Mouse (Mus musculus) lung, postnatal 25 days (tissue): ENCODE data around the gene Cym.

Experiments used
- DNase-seq: peaks from one replicate; pipeline ENCODE4 v3.0.0; 2022; ENCODE audit warnings: low spot score

Cym gene

DNA sequence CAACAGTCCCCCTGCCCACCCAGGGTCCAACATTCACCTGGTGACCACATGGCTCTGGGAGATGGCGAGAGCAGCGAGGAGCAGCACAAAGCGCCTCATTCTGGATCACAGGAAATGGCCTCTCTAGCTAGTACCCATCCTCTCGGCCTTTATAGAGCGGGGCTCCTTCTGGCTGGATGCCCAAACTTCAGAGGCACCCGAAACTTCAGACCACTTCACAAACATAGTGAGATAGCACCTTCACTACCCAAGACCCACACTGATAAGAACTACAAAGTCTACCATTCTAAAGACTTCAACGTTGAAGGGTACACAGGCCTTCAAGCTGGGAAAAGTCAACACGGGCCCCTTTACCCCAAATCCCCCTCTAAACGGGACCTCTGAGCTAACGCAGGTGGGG lies at the start of gene Cym:
Gene Cym, minus strand, starts transcription at position 125 of the 400 bp plus-strand sequence.
- DNase-seq: no peak

DNA sequence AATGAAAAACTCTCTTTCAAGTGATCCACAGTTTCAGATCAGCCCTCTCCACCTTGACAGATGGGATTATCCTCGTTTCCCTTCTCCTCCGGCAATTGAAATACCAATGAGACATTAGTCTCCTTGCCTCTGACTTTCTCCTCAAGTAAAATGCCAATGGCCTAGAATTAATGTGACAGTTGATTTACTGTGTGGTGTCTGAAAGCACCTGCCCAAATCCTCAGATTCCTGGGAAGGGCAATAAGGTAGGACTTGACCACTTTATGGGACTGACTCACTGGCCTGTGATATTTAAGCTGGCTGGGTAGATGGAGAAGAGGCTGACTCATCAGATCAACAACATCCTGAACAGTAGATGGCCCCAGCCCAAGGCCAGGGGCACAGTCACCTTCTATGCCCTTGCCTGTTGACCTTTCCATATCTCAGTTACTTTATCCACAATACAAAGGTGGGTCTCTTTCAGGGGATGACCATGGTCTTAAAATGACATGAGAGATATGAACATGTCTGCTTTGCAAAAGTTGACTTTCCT lies 45.3 kb upstream of the Cym start:
- no peak for DNase-seq

DNA sequence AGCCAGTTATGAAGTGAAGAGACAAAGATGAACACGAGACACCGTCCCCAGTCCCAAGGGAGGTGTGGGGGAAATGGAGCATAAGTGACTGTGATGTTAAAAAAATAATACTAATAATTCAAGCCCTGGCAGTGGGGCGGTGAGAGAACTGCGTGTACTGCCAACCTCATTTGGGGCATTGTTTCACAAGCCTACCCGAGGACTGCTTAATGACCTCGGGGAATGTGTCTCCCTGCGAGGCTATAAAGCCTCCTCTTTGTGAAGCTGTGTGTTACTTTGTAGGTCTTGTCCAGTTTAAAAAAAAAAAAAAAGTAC lies 40.3 kb upstream of the Cym start:
- DNase-seq: peak; percentile 48

DNA sequence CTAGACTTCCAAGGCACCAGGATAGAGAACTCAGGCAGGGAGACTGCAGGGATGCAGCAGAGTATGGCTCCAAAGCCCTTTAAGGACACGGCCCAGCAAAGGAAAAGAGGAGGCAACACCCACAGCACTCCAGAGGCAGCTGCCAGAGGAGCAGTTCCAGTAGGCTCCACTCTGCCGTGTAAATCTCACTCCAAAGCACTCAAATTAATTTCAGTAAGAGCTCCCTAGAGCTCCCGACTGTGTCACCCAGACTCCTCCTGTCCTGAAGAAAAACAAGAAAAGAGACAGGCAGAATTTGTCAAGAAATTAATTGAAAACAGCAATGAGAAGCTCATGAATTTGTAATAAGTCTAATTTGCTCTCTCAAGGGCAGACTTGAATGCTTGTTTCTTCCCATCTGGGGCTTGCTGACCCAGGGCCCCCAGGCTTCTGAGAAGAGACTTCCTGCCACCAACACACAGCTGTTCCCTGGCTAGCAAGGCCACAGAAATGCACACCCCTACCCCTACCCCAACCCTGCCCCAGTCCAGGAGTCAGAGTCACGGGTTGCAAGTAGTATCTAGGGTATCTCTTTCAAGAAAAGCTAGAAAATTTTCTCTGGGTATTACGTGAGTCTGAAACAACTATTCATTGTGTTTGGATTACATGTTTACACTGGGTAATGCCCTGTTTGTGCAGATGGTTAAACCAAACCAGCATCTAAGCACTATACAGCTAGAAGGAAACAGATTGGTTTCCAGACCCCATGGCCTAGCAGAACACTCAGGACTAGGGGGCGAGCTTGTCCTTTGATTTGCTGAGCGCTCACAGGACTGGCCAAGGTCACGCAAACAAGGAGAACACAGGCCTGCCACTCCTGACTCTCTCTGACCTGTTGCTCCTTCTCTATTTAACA lies 39.7 kb upstream of the Cym start:
- no peak for DNase-seq

DNA sequence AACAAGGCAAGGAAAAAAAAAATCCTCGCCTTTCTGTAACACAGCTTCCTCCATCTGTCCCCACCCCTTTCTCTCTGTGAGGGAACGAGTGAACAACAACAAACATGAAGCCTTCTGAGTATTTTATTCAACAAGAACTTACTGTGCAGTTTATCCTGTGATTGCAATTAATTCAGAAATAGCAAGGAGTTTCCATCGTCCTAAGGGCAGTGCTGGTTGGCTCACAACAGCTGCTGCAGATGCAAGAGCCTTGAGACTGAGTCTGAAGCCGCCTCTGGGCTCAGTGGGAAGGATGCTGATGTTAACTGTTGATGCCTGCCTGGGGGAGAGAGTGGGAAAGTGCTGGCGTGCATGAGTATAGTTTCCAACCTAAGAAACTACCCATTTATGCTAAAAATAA lies 36.4 kb upstream of the Cym start:
- DNase-seq: no peak

DNA sequence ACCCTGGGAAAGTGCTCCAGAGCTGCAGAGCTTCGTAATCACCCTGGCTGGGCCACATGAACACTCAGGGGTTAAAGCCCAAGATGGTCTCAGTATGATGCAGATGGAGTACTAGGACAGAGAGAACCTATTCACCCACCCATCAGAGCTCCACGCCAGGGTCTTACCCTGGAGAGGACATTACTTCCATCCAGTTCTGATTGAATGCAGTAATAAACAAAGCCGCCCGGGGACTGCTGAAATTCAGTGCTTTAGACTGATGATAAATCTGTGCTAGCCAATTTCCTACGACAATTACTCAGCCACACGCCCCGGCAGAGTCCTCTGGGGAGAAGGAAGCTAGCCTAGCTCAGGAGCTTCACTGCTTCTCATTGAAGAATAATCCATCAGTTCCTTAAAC lies 35.2 kb upstream of the Cym start:
- DNase-seq: no peak

DNA sequence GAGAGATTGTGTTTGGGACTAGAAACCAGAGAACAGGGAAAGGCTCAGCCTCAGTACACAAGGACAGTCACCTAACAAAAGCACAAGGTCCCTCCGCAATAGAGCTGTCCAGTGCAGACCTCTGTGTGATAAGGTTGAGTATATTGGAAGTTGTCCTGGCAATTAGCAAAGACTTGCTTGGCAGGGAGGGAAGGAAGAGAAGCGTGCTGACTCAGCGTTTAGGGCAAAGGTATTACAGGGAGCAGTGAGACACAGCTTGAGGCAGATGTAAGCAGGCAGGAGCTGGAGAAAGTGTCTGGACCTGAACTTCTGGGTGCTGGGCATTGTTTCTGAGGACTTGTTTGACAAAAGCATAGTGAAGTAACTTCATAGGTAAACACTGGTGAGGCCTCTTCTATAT lies 34.5 kb upstream of the Cym start:
- no peak for DNase-seq

DNA sequence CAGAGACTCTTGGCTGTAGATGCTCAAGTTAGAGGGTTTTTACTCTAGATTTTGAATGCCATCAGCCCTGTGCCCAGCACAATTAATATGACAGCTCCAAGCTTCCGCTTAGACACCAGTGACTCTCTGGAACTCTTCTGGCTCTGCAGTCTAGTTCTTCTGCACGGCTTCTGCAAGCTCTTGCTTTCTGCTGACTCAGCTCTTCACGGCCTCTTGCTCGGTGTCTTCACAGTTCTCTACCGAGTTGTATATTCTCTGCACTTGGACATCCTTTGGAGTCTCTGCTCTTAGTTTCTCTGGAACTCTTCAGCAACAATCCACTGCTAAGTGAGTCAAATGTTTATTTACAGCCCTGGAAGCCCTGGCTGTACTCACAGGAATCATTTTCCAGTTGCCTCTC lies 32.4 kb upstream of the Cym start:
- DNase-seq: no peak

DNA sequence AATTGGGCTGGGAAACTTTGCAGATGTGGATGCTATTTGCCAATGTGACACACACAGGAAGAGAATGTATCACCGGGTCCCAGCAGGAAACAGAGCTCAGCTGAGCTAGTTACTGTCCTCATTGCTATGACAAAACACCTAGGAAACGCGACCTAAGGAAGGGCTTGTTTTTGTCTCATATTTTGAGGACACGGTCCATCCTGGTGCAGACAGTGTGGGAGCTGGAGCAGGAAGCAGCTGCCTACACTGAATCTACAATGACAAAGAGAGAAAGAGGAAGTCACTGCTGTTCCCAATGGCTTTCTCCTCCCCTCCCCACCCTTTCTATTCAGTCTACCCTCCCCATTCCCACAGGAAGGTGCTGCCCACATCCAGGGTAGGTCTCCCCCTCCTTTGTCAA lies 30.5 kb upstream of the Cym start:
- DNase-seq: peak; percentile 46

DNA sequence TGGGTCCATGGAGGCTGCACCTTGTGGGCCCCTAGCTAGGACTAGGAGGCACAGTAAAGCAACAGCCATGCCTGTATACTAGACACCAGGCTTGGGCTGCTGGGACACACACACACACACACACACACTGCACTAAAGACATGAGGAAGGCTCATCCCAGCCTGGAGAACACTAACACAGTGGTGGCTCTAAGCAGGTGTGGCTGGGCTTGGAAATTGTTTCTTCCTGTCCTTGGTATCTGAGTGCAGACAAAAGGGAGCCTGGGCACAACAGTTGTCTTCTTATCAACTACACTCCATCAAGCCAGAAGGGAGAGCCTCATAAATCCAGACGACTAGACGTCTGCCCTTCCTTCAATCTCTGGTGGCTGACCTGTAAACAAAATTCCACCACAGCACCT lies 28.8 kb upstream of the Cym start:
- peak; percentile 33 for DNase-seq

DNA sequence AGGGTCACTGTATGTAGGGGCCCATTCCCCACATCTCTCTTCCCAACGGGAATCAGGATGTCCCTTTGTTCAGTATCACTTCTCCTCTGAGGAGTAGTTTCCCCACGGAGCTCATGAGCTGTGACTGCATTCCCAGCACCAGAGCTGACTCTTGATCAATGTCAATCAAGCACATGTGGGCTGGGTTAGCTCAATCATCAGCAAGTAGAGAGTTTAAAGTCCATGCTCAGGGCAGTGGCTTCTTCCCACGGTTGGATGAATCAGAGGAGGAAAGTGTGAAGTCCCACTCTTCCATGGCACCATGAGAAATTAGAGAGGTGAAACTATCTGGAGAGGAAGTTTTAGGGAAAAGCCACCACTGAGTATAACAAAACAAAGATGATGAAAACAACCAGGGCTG lies 27.5 kb upstream of the Cym start:
- no peak for DNase-seq

DNA sequence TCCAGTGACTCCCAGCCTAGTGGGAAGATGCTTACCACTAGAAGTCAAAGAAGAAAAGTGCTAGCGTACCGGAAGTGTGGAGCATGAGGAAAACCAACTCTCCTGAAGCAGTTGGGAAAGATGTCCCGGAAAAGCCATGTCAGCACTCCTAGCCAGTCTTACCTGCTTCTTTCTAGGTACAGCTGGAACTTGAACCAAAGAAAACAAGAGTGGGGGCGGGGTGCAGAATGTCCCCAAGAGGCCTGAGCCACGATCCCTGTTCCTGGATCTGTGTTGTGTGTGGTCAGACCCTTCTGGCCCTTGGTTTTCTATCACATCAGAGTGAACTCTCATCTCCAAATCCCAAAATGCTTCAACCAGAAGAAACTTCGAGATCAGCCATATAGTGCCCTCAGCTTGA lies 25.3 kb upstream of the Cym start:
- no peak for DNase-seq

DNA sequence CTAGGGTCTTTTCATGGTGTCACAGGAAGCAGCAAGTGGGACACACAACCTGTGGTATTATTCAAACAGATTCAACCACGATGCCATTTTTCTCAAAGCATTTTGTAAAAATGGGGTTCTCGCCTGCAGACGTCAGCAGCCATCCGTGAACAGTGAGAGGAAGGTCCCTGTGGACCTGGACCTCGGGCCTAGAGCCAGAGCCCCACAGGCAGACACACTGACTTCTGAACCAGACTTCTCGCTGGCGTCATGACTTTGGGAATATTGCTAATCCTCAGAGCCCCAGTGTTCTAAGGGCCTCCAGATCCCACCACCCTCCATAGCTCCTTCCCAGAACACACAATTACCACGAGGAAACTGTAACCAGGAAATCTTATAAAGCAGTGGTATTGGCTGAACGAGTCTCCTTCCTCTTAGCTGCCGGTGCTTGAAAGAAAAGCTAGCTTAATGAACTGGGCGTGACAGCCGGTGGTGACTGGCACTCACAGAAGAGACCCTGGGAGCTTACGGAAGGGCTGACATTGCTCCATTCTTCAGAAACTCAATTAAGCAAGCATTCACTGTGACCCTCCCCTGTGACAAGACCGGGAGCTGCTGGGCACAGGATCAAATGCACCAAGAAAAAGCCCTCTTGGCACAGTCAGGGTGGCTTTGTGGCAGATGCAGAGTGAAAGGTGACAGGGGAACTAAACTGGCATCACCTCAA lies 20.0 kb upstream of the Cym start:
- DNase-seq: no peak

DNA sequence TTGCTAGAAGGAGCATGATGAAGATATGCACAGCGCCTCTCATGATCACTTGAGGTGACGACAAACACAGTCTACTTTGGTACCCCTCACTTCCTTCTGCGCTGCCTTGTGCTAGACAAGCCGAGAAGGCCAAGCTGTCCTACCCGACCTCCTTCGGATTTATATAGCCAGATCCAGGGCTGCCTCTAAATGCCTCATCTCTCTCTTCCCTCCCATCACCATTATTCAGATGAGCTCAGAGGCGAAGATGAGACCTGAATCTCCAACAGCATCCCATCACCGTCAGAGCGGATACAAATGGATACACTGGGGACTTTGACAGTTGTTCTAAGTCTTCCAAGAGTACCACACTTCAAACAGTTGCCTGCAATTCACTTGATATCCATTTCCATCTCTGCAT lies 18.1 kb upstream of the Cym start, which contains the start of gene Prok1:
Gene Prok1, minus strand, starts transcription at position 101 of the 400 bp plus-strand sequence.
- DNase-seq: no peak

DNA sequence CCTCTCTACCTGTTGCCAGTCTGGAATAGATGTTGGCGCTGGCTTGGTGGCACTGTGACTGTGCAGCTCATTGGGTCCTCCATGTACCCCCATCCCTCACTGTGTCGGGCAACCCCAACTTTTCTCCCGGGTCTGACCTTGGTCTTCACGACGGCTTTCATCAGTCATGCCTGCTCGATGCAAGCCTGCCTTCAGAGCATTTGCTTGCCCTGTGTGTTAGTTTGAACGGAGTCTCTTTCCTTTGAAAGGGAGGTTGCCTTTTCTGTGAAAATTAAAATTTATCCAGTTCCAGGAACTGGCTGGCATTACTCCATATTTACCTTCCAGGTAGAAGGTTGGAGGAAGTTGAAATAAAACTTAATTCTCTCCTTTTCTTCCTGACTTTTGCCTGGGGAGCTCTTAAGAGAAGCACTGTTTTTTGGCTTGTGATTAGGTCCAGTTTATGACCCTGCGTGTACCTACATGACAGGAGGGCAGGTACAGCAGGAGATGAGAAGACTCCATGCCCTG lies 17.0 kb upstream of the Cym start:
- no peak for DNase-seq

DNA sequence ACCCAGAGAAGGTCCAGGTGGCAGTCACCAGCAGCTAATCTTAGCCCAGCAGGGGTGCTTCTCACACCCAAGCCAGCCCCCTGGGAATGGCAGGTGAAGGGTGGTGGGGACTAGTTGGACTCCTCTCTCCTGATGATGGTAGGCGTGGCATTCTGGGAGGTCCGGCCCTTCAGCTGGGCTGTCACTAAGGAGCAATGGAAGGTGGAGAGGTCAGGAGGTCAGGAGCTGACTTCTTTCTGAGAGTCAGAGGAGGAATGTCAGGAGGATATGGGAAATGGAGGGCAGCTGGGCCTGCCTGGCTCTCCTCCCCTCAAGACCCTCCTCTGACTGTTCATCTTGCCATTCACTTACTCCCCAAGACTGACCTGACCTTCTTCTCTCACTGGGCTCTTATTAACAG lies 16.5 kb upstream of the Cym start:
- DNase-seq: no peak

DNA sequence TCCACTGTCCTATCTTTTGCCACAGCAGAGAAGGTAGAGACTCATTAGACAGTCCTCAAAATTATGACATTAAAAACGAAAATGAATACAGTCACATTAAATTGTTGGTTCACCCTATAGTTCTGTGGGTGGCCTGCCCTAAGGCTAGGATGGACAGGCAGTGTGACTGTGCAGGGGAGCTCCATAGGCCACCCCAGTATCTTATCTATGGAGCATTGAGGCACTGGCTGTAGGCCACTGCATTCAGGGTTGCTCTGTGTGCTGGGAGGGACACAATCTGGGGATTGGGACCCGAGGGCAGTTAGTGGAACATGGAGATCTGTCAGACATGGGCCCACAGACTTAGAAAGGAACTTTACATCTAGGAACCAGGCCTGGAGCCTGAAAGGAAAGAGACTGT lies 12.4 kb upstream of the Cym start:
- DNase-seq: no peak

DNA sequence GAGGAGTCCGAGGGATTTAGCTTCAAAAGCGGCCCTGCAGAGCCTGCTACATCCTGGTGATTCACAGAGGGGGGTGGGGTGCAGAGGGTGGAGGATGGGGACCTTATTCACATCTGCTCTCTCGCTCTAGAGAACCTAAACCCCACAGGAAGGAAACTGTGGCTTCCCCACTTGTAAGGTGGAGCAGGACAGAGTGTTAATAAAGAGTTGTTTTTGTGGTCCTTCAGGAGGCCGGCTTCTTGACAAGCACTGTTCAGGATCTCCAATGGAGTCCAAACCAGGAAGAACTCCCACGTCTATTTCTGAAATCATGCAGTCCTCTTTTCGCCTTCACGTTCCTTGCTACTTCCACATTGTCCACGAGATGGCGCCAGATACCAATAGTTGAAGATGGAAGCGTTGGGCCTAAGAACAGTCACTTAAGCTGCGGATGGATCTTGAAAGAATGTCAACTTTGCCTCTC lies 11.8 kb upstream of the Cym start:
- DNase-seq: peak; percentile 77

DNA sequence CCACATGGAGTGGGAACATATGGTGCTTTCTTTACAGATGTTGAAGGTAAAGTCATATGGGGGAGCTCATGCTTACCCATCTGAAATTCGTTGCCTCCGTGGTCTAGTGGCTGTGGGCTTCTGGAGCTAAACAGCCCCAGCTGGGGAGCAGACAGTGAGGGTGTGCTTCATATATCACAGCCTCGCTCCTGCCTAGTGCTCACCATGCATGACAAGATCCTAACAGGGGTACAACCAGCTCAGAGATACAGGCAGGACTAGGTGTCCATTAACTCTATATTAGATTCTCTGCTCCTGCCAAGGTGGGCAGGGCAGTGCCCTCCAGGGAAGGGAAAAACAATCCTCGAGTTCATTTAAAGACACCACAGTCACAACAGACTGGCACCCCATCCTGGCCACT lies 9.7 kb upstream of the Cym start:
- no peak for DNase-seq

DNA sequence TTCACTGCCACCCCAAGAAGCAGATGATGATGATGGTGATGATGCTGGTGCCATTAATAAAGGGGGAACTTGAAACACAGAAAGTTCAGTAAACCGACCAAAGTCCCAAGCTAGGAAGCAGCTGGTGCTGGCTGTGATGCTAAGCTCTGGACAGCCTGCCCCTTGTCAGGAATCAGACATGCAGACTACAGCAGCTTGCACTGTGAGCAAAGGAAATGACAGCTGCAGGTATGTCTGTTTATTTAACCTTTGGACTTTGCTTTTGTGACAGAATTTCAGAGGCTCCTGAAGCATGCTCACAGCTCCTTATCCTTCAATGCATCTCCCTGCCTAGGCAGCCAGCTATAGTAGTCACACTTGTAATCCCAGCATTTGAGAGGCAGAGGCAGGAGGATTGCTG lies 9.0 kb upstream of the Cym start, which contains the start of gene A630076J17Rik:
Gene A630076J17Rik, plus strand, starts transcription at position 88 of the 400 bp plus-strand sequence.
- no peak for DNase-seq

DNA sequence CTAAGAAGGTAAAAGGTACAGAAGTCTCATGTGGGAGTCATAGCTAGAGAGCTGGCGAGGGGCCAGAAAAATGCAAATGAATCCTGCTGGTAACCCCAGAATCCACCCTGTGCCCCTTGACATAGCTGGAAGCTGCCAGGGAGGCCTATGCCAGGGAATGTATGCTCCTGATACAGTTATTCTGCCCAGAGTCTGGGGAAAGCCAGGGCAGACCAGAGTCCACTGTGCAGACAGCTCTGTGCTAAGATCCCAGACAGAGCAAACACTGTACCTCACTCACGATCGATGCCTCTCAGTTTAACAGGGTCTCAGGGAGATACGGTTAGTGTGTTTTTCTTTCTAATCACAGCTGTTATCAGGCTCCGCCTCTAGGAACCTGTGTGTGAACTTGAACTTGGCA lies 8.3 kb upstream of the Cym start:
- DNase-seq: no peak

DNA sequence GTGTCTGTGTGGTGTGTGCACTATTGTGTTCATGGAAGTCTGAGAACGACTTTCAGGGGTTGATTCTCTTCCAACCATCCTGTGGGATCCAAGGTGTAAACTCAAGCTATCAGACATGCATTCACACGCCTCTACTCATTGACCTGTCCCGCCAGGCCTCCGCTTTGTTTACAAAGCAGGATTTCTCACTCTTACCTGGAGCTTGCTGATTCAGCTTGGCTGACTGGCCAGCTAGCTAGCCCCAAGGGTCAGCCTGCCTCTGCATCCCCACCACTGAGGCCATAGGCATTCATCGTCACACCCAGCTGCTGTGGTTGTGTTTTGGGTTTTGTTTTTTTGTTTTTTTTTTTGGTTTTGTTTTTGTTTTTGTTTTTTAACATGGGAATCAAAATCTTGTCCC lies 7.7 kb upstream of the Cym start:
- no peak for DNase-seq

DNA sequence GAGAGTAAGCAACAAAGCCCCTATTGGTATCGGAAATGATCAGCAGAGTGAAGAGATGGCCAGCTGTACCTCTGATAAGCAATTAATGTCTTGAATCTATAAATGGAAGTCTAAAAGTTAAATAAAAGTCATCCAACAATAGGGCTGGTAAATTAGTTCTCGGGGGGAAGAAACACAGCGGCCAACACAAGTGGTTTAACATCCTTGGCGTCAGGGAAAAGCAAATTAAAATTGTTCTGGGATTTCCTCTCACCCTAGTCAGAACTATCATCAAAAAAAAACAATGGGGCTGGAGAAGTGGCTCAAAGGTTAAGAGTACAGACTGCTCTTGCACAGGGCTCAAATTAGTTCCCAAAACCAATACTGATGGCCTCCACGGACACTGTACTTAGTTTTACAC lies 4.3 kb upstream of the Cym start:
- no peak for DNase-seq
